Mouse (Mus musculus): ENCODE data around the gene Mettl27. TPM values are rescaled to one million over a fixed set of nuclear protein-coding genes. Genes with fewer than 3 reads are reported as not detected.
A peak's percentile ranks its signal among the peaks of the same experiment; 100 is the strongest.

Gene Mettl27
- total and polyA plus RNA-seq, 2 experiments: 13.5 to 30.0 TPM

- peak; percentile 85 for DNase-seq (ENCODE audit: extremely low read depth, low read depth, low spot score)
- H3K4me3 ChIP-seq (ENCODE audit: insufficient read depth, low read depth, low read length): no peak overlapping the region
- H3K27ac ChIP-seq (replicated peaks; ENCODE audit: insufficient read depth, low read depth, low read length): no peak overlapping the region
- H3K36me3 ChIP-seq (ENCODE audit: control insufficient read depth, insufficient read depth, low read length): no peaks in the 10 kb centered on the region
- peaks cover 7% of the 10 kb centered on the region; the same call in 1 of the 2 replicates for H3K4me1 ChIP-seq (ENCODE audit: control insufficient read depth, insufficient read depth, low read length)
- H3K27me3 ChIP-seq (ENCODE audit: control insufficient read depth, insufficient read depth, low read length): 0 out of 2 replicates have a peak, but pooled peaks cover 3% of the 10 kb centered on the region
- no peaks in the 10 kb centered on the region for H3K79me2 ChIP-seq (ENCODE audit: control insufficient read depth, insufficient read depth, low read length)
- TF ChIP-seq POLR2A (IDR thresholded peaks at IDR 0.05; ENCODE audit: extremely low read depth, insufficient read depth, low read length) (no peak), CTCF (IDR thresholded peaks at IDR 0.05; ENCODE audit: low read depth, low read length) (no peak)
- H3K9ac ChIP-seq (ENCODE audit: low read depth, low read length): no peak overlapping the region
- 12% methylated on average over 2 of the region's 2 CpGs for WGBS
Measured at GRCm38 (mm10) chr5:134942740-134943139, 10.6 kb downstream of the Mettl27 start.

DNA sequence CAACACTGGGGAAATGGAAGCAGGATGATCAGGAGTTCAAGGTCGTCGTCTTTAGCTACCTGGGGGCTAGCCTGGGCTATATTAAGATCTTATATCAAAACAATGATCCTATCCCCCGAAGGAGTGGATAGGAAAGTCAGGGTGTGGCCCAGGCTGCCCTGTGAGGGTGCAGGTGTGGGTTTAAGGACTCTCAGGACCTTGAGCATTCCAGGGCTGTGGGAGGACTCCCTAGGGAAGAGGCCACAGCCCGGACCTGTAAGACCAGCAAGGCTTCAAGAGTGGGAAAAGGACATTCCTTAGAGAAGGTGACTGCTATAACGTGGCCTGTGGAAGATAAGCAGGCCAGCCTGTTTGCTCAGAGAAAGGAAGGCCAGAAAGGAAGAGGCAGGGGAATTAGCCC, 12.0 kb downstream of the Mettl27 start:
- no peaks in the 10 kb centered on the region for H3K79me2 ChIP-seq (ENCODE audit: control insufficient read depth, insufficient read depth, low read length)
- no peak for DNase-seq (ENCODE audit: extremely low read depth, low read depth, low spot score)
- peaks cover 7% of the 10 kb centered on the region; the same call in 1 of the 2 replicates for H3K4me1 ChIP-seq (ENCODE audit: control insufficient read depth, insufficient read depth, low read length)
- H3K27me3 ChIP-seq (ENCODE audit: control insufficient read depth, insufficient read depth, low read length): 0 out of 2 replicates have a peak, but pooled peaks cover 3% of the 10 kb centered on the region
- H3K27ac ChIP-seq (replicated peaks; ENCODE audit: insufficient read depth, low read depth, low read length): no peak overlapping the region
- no peaks in the 10 kb centered on the region for H3K36me3 ChIP-seq (ENCODE audit: control insufficient read depth, insufficient read depth, low read length)
- no peak overlapping the region for H3K4me3 ChIP-seq (ENCODE audit: insufficient read depth, low read depth, low read length)
- no peak overlapping the region for H3K9ac ChIP-seq (ENCODE audit: low read depth, low read length)
- WGBS: 79% methylated on average over 5 of the region's 5 CpGs
- no peak for TF ChIP-seq CTCF (IDR thresholded peaks at IDR 0.05; ENCODE audit: low read depth, low read length)

GRCm38 (mm10) chr5:134945266-134945959, 13.2 kb downstream of the Mettl27 start:
- DNase-seq (ENCODE audit: extremely low read depth, low read depth, low spot score): no peak
- H3K9ac ChIP-seq (ENCODE audit: low read depth, low read length): no peak overlapping the region
- H3K36me3 ChIP-seq (ENCODE audit: control insufficient read depth, insufficient read depth, low read length): no peaks in the 10 kb centered on the region
- no peak overlapping the region for H3K27ac ChIP-seq (replicated peaks; ENCODE audit: insufficient read depth, low read depth, low read length)
- H3K4me1 ChIP-seq (ENCODE audit: control insufficient read depth, insufficient read depth, low read length): peaks cover 7% of the 10 kb centered on the region; the same call in 1 of the 2 replicates
- no peak overlapping the region for H3K4me3 ChIP-seq (ENCODE audit: insufficient read depth, low read depth, low read length)
- TF ChIP-seq POLR2A (IDR thresholded peaks at IDR 0.05; ENCODE audit: extremely low read depth, insufficient read depth, low read length): no peak
- TF ChIP-seq CTCF (IDR thresholded peaks at IDR 0.05; ENCODE audit: low read depth, low read length): no peak
- 40% methylated on average over 19 of the region's 19 CpGs for WGBS
- H3K79me2 ChIP-seq (ENCODE audit: control insufficient read depth, insufficient read depth, low read length): no peaks in the 10 kb centered on the region
- 0 out of 2 replicates have a peak, but pooled peaks cover 3% of the 10 kb centered on the region for H3K27me3 ChIP-seq (ENCODE audit: control insufficient read depth, insufficient read depth, low read length)

- Histone ChIP-seq H3K36me3 (ENCODE audit: control insufficient read depth, insufficient read depth, low read length) (no peaks in the 10 kb centered on the region), H3K9ac (ENCODE audit: low read depth, low read length) (no peak overlapping the region), H3K27ac (replicated peaks; ENCODE audit: insufficient read depth, low read depth, low read length) (no peak overlapping the region), H3K79me2 (ENCODE audit: control insufficient read depth, insufficient read depth, low read length) (no peaks in the 10 kb centered on the region), H3K27me3 (ENCODE audit: control insufficient read depth, insufficient read depth, low read length) (0 out of 2 replicates have a peak, but pooled peaks cover 3% of the 10 kb centered on the region), H3K4me1 (ENCODE audit: control insufficient read depth, insufficient read depth, low read length) (peaks cover 7% of the 10 kb centered on the region; the same call in 1 of the 2 replicates), H3K4me3 (ENCODE audit: insufficient read depth, low read depth, low read length) (no peak overlapping the region)
- WGBS: 67% methylated on average over 43 of the region's 43 CpGs
- DNase-seq (ENCODE audit: extremely low read depth, low read depth, low spot score): no peak
- no peak for TF ChIP-seq CTCF (IDR thresholded peaks at IDR 0.05; ENCODE audit: low read depth, low read length)
- no peak for TF ChIP-seq POLR2A (IDR thresholded peaks at IDR 0.05; ENCODE audit: extremely low read depth, insufficient read depth, low read length)
Measured at GRCm38 (mm10) chr5:134946063-134946856, 14.1 kb downstream of the Mettl27 start.

GRCm38 (mm10) chr5:134946857-134947255, 14.7 kb downstream of the Mettl27 start, which contains the start of gene Cldn4:
Cldn4 (minus strand) TSS chr5:134946934.
- Histone ChIP-seq H3K9ac (ENCODE audit: low read depth, low read length) (no peak within 1 kb of the TSS), H3K4me3 (ENCODE audit: insufficient read depth, low read depth, low read length) (no peak within 1 kb of the TSS), H3K36me3 (ENCODE audit: control insufficient read depth, insufficient read depth, low read length) (no peaks in the 10 kb centered on the region), H3K27ac (replicated peaks; ENCODE audit: insufficient read depth, low read depth, low read length) (no peak within 1 kb of the TSS), H3K4me1 (ENCODE audit: control insufficient read depth, insufficient read depth, low read length) (peaks cover 6% of the 10 kb centered on the region; the same call in 1 of the 2 replicates), H3K27me3 (ENCODE audit: control insufficient read depth, insufficient read depth, low read length) (0 out of 2 replicates have a peak, but pooled peaks cover 3% of the 10 kb centered on the region), H3K79me2 (ENCODE audit: control insufficient read depth, insufficient read depth, low read length) (no peaks in the 10 kb centered on the region)
- 69% methylated on average over 11 of the region's 11 CpGs for WGBS
- TF ChIP-seq POLR2A (IDR thresholded peaks at IDR 0.05; ENCODE audit: extremely low read depth, insufficient read depth, low read length) (no peak), CTCF (IDR thresholded peaks at IDR 0.05; ENCODE audit: low read depth, low read length) (no peak)
- no peak for DNase-seq (ENCODE audit: extremely low read depth, low read depth, low spot score)

Measured in liver, adult 2 months (tissue).